Mouse (Mus musculus): ENCODE measurements around the gene Dok3. TPM values are rescaled to one million over a fixed set of nuclear protein-coding genes. Genes with fewer than 3 reads are reported as not detected.

Dok3 gene
- polyA plus RNA-seq, 1 experiment from 2014 or later: 1.5 TPM

DNA sequence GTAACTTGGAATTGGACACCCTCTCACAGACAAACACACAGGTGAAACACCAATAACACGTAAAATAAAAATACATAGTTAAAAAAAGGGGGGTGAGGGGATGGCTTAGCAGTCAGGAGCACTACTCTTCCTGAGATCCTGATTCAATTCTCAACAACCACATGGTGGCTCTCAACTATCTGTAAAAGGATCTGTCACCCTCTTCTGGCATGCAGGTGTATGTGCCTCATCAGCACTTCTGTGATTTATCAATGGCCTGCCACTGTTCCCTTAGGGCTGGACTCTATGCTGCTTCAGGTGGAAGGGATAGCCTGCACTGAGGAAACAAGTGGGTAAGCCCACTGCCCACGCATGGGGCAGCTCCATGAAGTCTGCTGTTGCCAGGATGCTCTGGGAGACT, 11.8 kb upstream of the Dok3 start:
- no peaks in the 10 kb centered on the region for H3K27me3 ChIP-seq
- ChIA-PET CTCF (interaction anchor here (1.6 to 1.9 kb wide), 2 partner anchors 13 to 19 kb away, joined by 3 to 5 read pairs; no protein-coding TSS in a partner anchor), POLR2A (no interaction called here)
- DNase-seq (ENCODE audit: low read depth, low spot score) (no peak), ATAC-seq (no peak)
- TF ChIP-seq CTCF (IDR thresholded peaks at IDR 0.05): no peak
- in situ Hi-C loops (cut with MboI; ENCODE audit: low pct_unique_long_range_greater_than_20kb): no loop called here

DNA sequence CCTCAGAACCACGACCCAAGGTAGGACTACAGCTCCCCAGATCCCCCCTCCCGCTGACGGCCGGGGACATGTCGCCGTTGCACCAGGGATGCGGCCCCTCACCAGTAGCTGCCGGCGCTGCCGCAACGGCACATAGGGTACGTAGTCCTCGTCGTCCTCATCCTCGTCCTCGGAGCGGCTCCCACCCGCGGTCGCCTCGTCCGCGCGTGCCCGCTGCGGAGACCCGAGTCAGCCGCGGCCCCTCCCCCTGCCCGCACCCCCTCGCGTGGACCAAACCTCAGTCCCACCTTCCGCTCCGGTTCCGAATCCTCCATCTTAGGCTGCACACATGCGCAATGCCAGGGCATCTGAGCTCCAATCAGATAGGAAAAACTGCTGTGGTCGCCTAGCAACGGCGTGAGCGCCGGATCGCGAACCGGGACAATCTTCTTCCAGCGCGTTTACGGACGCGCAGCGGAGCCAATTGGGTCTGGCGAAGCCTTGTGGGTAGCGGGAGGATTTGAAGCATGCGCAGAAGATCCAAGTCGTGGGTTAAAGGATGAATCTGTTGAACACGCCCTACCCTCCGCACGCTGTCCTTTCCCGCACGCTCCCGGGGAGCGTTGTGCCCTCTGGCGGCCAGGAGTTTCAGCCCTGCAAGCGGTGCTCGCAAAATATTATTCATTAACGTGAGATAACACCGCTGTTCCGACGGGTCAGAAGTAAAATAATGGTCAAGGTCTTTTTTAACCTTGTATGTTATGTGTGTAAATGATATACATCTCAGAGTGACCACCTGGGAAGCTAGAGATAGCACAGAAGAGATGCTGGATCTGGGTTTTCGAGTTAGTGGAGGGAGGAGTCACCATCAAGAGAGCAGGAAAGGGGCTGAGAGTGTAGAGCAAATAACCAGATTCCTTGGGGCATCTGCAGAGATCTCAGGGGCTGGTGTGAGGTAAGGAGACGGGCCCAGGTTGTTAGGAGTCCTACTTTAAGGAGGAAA, 7.4 kb upstream of the Dok3 start, which contains the start of gene Ddx41:
Ddx41 (minus strand) TSS at position 465 of the 982 bp plus-strand sequence.
- no peaks in the 10 kb centered on the region for H3K27me3 ChIP-seq
- CTCF ChIA-PET: interaction anchor here (0.7 to 1.6 kb wide), 10 partner anchors 9 to 71 kb away, joined by 3 to 9 read pairs (median 3); no protein-coding TSS in a partner anchor
- DNase-seq (ENCODE audit: low read depth, low spot score) (peak; percentile 98), ATAC-seq (peak; percentile 87)
- in situ Hi-C loops (cut with MboI; ENCODE audit: low pct_unique_long_range_greater_than_20kb): no loop called here
- TF ChIP-seq CTCF (IDR thresholded peaks at IDR 0.05): no peak
- POLR2A ChIA-PET: interaction anchor here (0.6 to 0.8 kb wide), 2 partner anchors 113 to 131 kb away, joined by 3 read pairs; no protein-coding TSS in a partner anchor

GRCm38 (mm10) chr13:55535796-55536193, 6.7 kb upstream of the Dok3 start:
- TF ChIP-seq CTCF (IDR thresholded peaks at IDR 0.05): no peak
- POLR2A ChIA-PET: interaction anchor here (0.6 kb wide), 1 partner anchor 114 kb away, joined by 3 read pairs; no protein-coding TSS in a partner anchor

GRCm38 (mm10) chr13:55535191-55535590, 6.1 kb upstream of the Dok3 start:
- CTCF ChIA-PET: interaction anchor here (0.8 kb wide), 1 partner anchor 72 kb away, joined by 3 read pairs; no protein-coding TSS in a partner anchor
- POLR2A ChIA-PET: interaction anchor here (0.6 kb wide), 1 partner anchor 40 kb away, joined by 4 read pairs; no protein-coding TSS in a partner anchor
- in situ Hi-C loops (cut with MboI; ENCODE audit: low pct_unique_long_range_greater_than_20kb): no loop called here
- H3K27me3 ChIP-seq: no peaks in the 10 kb centered on the region
- no peak for TF ChIP-seq CTCF (IDR thresholded peaks at IDR 0.05)
- ATAC-seq (no peak), DNase-seq (ENCODE audit: low read depth, low spot score) (no peak)

More at GRCm38 (mm10) chr13:55535796-55536193, 6.7 kb upstream of the Dok3 start:
- DNase-seq (ENCODE audit: low read depth, low spot score): no peak
- in situ Hi-C loops (cut with MboI; ENCODE audit: low pct_unique_long_range_greater_than_20kb): no loop called here
- CTCF ChIA-PET: interaction anchor here (0.7 to 1.6 kb wide), 8 partner anchors 8 to 70 kb away, joined by 3 to 9 read pairs (median 4); no protein-coding TSS in a partner anchor
- no peaks in the 10 kb centered on the region for H3K27me3 ChIP-seq
- ATAC-seq: peak; percentile 2

GRCm38 (mm10) chr13:55527834-55528772, 993 bp downstream of the Dok3 start:
- ATAC-seq: no peak
- ChIA-PET POLR2A (no interaction called here), CTCF (interaction anchor here (1.0 to 2.6 kb wide), 2 partner anchors 8 to 14 kb away, joined by 4 to 7 read pairs; partner anchors contain the start of genes Ddx41 and Pdlim7)
- in situ Hi-C loops (cut with MboI; ENCODE audit: low pct_unique_long_range_greater_than_20kb): no loop called here
- no peak for DNase-seq (ENCODE audit: low read depth, low spot score)
- no peaks in the 10 kb centered on the region for H3K27me3 ChIP-seq
- no peak for TF ChIP-seq CTCF (IDR thresholded peaks at IDR 0.05)

DNA sequence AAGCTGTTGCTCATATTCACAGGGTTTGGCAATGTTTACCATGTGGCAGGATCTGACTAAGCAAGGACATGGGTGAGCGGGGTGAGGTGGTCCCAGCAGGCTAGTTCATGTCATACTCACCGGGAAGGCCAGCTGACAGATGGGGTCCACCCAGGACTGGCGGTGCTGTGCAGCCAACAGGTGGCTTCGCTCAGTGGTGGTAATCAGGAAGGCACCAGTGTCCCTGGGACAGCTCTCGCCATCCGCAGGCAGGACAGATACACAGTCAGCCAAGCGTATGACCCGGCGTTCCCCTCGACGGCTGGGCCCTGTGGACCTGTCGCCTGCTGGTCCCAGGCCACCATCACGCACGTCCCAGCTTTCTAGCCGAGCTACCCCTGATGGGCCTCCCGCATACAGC, 1.9 kb downstream of the Dok3 start:
- no peak for ATAC-seq
- TF ChIP-seq CTCF (IDR thresholded peaks at IDR 0.05): no peak
- in situ Hi-C loops (cut with MboI; ENCODE audit: low pct_unique_long_range_greater_than_20kb): no loop called here
- CTCF ChIA-PET: interaction anchor here (1.0 to 2.6 kb wide), 2 partner anchors 9 to 13 kb away, joined by 4 to 7 read pairs; partner anchors contain the start of genes Ddx41 and Pdlim7
- POLR2A ChIA-PET: no interaction called here
- no peak for DNase-seq (ENCODE audit: low read depth, low spot score)
- no peaks in the 10 kb centered on the region for H3K27me3 ChIP-seq

GRCm38 (mm10) chr13:55525733-55526553, 3.2 kb downstream of the Dok3 start:
- ChIA-PET POLR2A (no interaction called here), CTCF (interaction anchor here (1.8 kb wide), 1 partner anchor 119 kb away, joined by 6 read pairs; no protein-coding TSS in a partner anchor)
- ATAC-seq (no peak), DNase-seq (ENCODE audit: low read depth, low spot score) (no peak)
- no peaks in the 10 kb centered on the region for H3K27me3 ChIP-seq
- no peak for TF ChIP-seq CTCF (IDR thresholded peaks at IDR 0.05)
- in situ Hi-C loops (cut with MboI; ENCODE audit: low pct_unique_long_range_greater_than_20kb): no loop called here

DNA sequence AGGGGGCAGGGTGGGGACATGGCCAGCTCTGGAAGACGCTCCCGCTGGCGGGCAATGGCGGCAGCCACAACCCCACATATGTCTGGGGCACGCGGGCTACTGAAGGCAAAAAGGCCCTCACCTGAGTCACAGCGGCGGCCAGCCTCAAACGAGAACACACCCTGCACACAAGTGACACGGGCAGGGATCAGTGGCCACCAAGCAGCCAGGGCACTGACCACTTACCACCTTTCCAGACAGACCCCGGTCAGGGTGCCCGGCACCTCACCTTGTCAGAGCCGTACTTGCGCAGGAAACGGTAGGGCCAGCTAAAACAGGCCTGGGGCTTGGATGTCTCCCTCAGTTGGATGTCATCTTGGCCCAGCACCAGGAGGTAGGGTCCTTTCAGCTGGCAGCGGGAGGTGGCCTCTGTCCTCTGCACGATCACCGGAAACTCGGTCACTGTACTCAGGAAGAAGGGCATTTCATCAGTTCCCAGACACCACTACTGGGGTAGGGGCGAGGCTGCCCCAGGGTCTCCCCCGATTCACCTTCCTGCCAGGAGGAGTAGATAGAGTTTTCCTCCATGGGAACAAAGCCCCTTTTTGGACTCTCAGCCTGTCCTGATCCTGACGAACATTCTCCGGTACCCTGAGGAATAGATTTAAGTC, 5.0 kb downstream of the Dok3 start:
- ATAC-seq: no peak
- TF ChIP-seq CTCF (IDR thresholded peaks at IDR 0.05): no peak
- DNase-seq (ENCODE audit: low read depth, low spot score): no peak
- POLR2A ChIA-PET: no interaction called here
- peaks cover 3% of the 10 kb centered on the region for H3K27me3 ChIP-seq
- in situ Hi-C loops (cut with MboI; ENCODE audit: low pct_unique_long_range_greater_than_20kb): no loop called here
- CTCF ChIA-PET: no interaction called here

DNA sequence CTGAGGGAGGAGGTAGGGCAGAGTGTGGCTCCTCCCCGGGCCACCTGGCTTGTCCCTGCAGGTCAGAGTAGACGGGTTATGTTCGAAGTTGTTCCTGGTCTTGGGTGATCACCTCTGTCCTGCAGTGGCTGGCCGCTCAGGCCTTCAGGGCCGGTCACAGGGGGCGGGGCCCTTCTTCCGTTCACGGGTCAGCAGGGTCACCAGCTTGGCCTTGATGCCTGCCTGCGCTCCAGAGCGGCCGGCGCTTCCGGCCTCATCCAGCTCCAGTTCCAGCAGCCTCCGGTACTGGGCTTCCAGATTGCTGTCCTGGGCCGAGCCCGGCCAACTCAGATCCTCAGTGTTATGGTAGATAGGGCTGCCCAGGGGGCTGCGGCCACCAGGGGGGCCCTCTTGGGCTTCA, 5.8 kb downstream of the Dok3 start:
- TF ChIP-seq CTCF (IDR thresholded peaks at IDR 0.05): no peak
- ChIA-PET POLR2A (interaction anchor here (1.1 kb wide), 1 partner anchor 44 kb away, joined by 3 read pairs; no protein-coding TSS in a partner anchor), CTCF (interaction anchor here (1.0 kb wide), 1 partner anchor 9 kb away, joined by 3 read pairs; the partner anchor contains the start of gene Pdlim7)
- ATAC-seq (no peak), DNase-seq (ENCODE audit: low read depth, low spot score) (no peak)
- in situ Hi-C loops (cut with MboI; ENCODE audit: low pct_unique_long_range_greater_than_20kb): no loop called here
- H3K27me3 ChIP-seq: peaks cover 3% of the 10 kb centered on the region

Measured in Patski (cell line).